Mouse (Mus musculus) ES-Bruce4 (cell line): ENCODE data around the gene Ube2l3.

Experiments
- CTCF ChIP-seq: IDR thresholded peaks from one replicate; pipeline ENCODE4 v1.8.1; 2011; ENCODE audit warnings: low read depth, low read length
- EP300 ChIP-seq: IDR thresholded peaks from 2 replicates; pipeline ENCODE4 v1.6.1; 2011; ENCODE audit warnings: low read depth, low read length; ENCODE audit not compliant: insufficient read depth

DNA sequence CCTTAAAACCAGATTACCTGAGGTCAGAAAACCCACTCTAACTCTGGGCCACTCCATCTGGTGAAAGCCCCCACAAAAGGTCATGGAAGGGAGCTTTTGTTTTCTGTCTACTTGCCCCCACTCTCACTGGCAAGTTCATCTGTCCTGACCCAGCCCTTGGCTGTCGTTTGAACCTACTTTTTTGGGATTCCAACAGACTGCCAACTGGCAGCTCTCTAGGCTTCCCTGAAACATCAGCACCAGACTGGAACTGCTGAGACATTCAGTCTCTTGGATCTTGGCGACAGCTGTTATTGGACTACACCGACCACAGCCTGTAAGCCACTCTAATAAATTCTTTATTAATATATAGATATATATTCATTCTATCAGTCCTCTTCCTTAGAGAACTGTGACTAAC, 19.4 kb downstream of the Ube2l3 start:
- TF ChIP-seq EP300 (no peak), CTCF (no peak)
